Mouse (Mus musculus) layer of hippocampus, adult 8-10 months (tissue): ENCODE results near the gene Gngt2. TPM values are rescaled to one million over a fixed set of nuclear protein-coding genes. Genes with fewer than 3 reads are reported as not detected.

Experiments used
- total RNA-seq, 4 experiments: library from RNA; stranded (reverse); gene quantifications; 2 replicates each; pipeline ENCODE4 v1.2.4; 2022

Gene Gngt2
- total RNA-seq, 4 experiments from 2014 or later: 1.4 to 20.3 (median 11.8) TPM

Other genes with a start within 250 kb of the Gngt2 start
- 1 to 10 TPM; 1.9 to 2.8 (median 2.3) TPM for gene Ngfr, start 249.5 kb upstream of the Gngt2 start, total RNA-seq
- 100 to 1,000 TPM in 1 of 4 experiments, 10 to 100 TPM in 3; 85.9 to 105 (median 94.0) TPM for gene Phb, start 170.3 kb upstream of the Gngt2 start, total RNA-seq
- gene Zfp652, start 124.5 kb upstream of the Gngt2 start, total RNA-seq: 10 to 100 TPM; 47.8 to 49.7 (median 48.5) TPM
- 1 to 10 TPM; 1.9 to 2.4 (median 1.9) TPM for gene B130006D01Rik, start 113.6 kb upstream of the Gngt2 start, total RNA-seq
- gene Phospho1, start 12.7 kb upstream of the Gngt2 start, total RNA-seq: 10 to 100 TPM; 44.2 to 51.8 (median 50.0) TPM
- gene Abi3, start 5.3 kb downstream of the Gngt2 start, total RNA-seq: 10 to 100 TPM in 2 of 4 experiments, 1 to 10 TPM in 2; 5.0 to 38.5 (median 21.7) TPM
- gene B4galnt2, start 77.7 kb downstream of the Gngt2 start, total RNA-seq: not detected
- not detected for gene Igf2bp1, start 168.7 kb downstream of the Gngt2 start, total RNA-seq
- gene Gip, start 187.3 kb downstream of the Gngt2 start, total RNA-seq: not detected
- gene Snf8, start 197.7 kb downstream of the Gngt2 start, total RNA-seq: 100 to 1,000 TPM in 1 of 4 experiments, 10 to 100 TPM in 3; 88.0 to 114 (median 95.9) TPM
- gene Ube2z, start 228.2 kb downstream of the Gngt2 start, total RNA-seq: 10 to 100 TPM; 55.2 to 57.7 (median 57.1) TPM
- gene Atp5g1, start 238.5 kb downstream of the Gngt2 start, total RNA-seq: 100 to 1,000 TPM; 344 to 374 (median 374) TPM